In the genomic region with DNA sequence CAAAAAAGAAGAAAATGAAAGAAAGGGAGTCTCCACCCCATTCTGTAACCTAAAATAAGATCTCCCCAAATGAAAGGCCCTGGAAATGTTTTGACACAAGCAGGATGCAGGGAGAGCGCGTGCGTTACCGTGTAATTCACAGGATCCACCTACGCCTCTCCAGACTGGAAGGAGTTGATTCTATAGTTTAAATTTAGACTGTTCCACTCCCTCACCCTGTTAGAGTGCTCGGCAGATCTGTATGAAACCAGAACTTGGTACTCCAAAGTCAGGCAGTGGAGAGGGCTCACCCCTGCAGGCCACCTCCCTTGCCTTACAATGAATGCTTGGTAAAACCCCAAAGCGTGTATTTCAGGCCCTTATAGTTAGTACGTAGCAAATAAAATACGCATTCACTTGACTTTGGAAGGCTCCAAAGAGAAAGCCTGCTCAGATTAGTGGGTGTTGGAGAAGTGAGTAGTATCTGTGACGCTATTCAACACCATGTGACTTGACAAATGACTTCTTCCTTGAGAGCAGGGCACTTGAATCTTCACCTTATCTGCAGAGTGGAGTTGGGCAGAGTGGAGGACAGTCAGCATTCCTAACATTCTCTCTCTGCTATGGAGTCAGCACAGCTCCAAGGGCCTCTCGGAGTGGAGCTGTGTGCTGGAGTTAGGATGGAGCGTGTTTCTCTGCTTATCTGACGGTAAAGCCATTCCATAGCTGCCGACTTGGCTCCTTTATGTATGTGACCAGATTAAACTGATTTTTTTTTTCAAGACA, we compare ENCODE assay signal across 8 mouse cellular contexts. TPM values are rescaled to one million over a fixed set of nuclear protein-coding genes. Genes with fewer than 3 reads are reported as not detected.
DNase-seq lines count a peak whose midpoint lies in the region; ATAC-seq and TF ChIP-seq lines count a peak whose summit lies in the region.

No protein-coding gene starts in this region.

- H3K4me1 ChIP-seq in hindbrain, embryonic 15.5 days (replicated peaks): peaks cover 63% of the 10 kb centered on the region
- H3K4me1 ChIP-seq in hindbrain, embryonic 10.5 days (replicated peaks): peaks cover 76% of the 10 kb centered on the region
- H3K4me1 ChIP-seq in forebrain, embryonic 14.5 days (ENCODE audit: control insufficient read depth, insufficient read depth, low read length): peaks cover 49% of the 10 kb centered on the region
- H3K4me1 ChIP-seq in liver, postnatal 0 days (ENCODE audit: insufficient read depth): peaks cover 45% of the 10 kb centered on the region

- H3K4me2 ChIP-seq in hindbrain, embryonic 15.5 days: peak overlapping the region; percentile 6; the same call in 1 of the 2 replicates
- peak overlapping the region; percentile 23; the same call in 1 of the 2 replicates for H3K4me2 ChIP-seq in forebrain, embryonic 14.5 days (ENCODE audit: low read length)
- peak overlapping the region; percentile 27; the same call in 1 of the 2 replicates for H3K4me2 ChIP-seq in liver, postnatal 0 days (ENCODE audit: low read depth, low read length)

- 69% methylated on average over 14 of the region's 14 CpGs for WGBS in hindbrain, embryonic 15.5 days
- WGBS in hindbrain, embryonic 10.5 days: 81% methylated on average over 14 of the region's 14 CpGs
- 72% methylated on average over 14 of the region's 14 CpGs for WGBS in forebrain, embryonic 14.5 days
- WGBS in liver, postnatal 0 days (ENCODE audit: insufficient replicate concordance): 72% methylated on average over 14 of the region's 14 CpGs

- no peak for TF ChIP-seq EP300 in liver, postnatal 0 days (IDR thresholded peaks at IDR 0.05; ENCODE audit: low read depth)

- H3K9ac ChIP-seq in hindbrain, embryonic 15.5 days: no peak overlapping the region
- H3K9ac ChIP-seq in forebrain, embryonic 14.5 days (ENCODE audit: low read length): no peak overlapping the region
- no peak overlapping the region for H3K9ac ChIP-seq in liver, postnatal 0 days (replicated peaks)

- H3K27me3 ChIP-seq in hindbrain, embryonic 15.5 days: no peaks in the 10 kb centered on the region
- no peaks in the 10 kb centered on the region for H3K27me3 ChIP-seq in hindbrain, embryonic 10.5 days (ENCODE audit: insufficient read depth, poor library complexity, severe bottlenecking)
- no peaks in the 10 kb centered on the region for H3K27me3 ChIP-seq in forebrain, embryonic 14.5 days (replicated peaks; ENCODE audit: control insufficient read depth, insufficient read depth, low read length)
- H3K27me3 ChIP-seq in liver, postnatal 0 days (ENCODE audit: insufficient read depth, low read length): no peaks in the 10 kb centered on the region

- TF ChIP-seq CTCF in liver, postnatal 0 days (IDR thresholded peaks at IDR 0.05; ENCODE audit: low read depth): no peak

- H3K36me3 ChIP-seq in hindbrain, embryonic 15.5 days: peaks cover 26% of the 10 kb centered on the region
- H3K36me3 ChIP-seq in hindbrain, embryonic 10.5 days: peaks cover 53% of the 10 kb centered on the region
- H3K36me3 ChIP-seq in forebrain, embryonic 14.5 days (ENCODE audit: control insufficient read depth, insufficient read depth, low read length): peaks cover 33% of the 10 kb centered on the region
- peaks cover 40% of the 10 kb centered on the region for H3K36me3 ChIP-seq in liver, postnatal 0 days (replicated peaks; ENCODE audit: insufficient read depth, low read length)

- no peak overlapping the region for H3K4me3 ChIP-seq in hindbrain, embryonic 15.5 days
- no peak overlapping the region for H3K4me3 ChIP-seq in hindbrain, embryonic 10.5 days
- H3K4me3 ChIP-seq in forebrain, embryonic 14.5 days (ENCODE audit: low read depth, low read length): no peak overlapping the region
- H3K4me3 ChIP-seq in liver, postnatal 0 days (ENCODE audit: low read depth, low read length): no peak overlapping the region

- no peak for ATAC-seq in hindbrain, embryonic 15.5 days (ENCODE audit: low FRiP score, low read depth)
- no peak for ATAC-seq in forebrain, embryonic 14.5 days
- ATAC-seq in liver, postnatal 0 days: no peak

- 0 out of 2 replicates have a peak overlapping the region, but pooled peaks have one; percentile 2 for H3K27ac ChIP-seq in hindbrain, embryonic 15.5 days (replicated peaks)
- H3K27ac ChIP-seq in hindbrain, embryonic 10.5 days: no peak overlapping the region
- peak overlapping the region; percentile 68; the same call in 1 of the 2 replicates for H3K27ac ChIP-seq in forebrain, embryonic 14.5 days (ENCODE audit: low read depth, low read length)
- H3K27ac ChIP-seq in liver, postnatal 0 days (ENCODE audit: low read depth): no peak overlapping the region

- no peaks in the 10 kb centered on the region for H3K9me3 ChIP-seq in hindbrain, embryonic 15.5 days
- no peaks in the 10 kb centered on the region for H3K9me3 ChIP-seq in hindbrain, embryonic 10.5 days
- no peaks in the 10 kb centered on the region for H3K9me3 ChIP-seq in forebrain, embryonic 14.5 days (replicated peaks; ENCODE audit: control insufficient read depth, low read length)
- H3K9me3 ChIP-seq in liver, postnatal 0 days (ENCODE audit: low read length): no peaks in the 10 kb centered on the region

- DNase-seq in hindbrain, embryonic 10.5 days (ENCODE audit: low spot score): no peak
- peak; percentile 62 for DNase-seq in ZHBTc4 (ENCODE audit: low read depth, low spot score)
- DNase-seq in forebrain, embryonic 14.5 days (ENCODE audit: low spot score): no peak
- DNase-seq in liver, postnatal 0 days: no peak
- DNase-seq in c-Kit-positive CD71-positive TER-119-positive erythroid progenitor cells, embryonic 14.5 days (ENCODE audit: low spot score): no peak
- DNase-seq in spleen, adult 18-20 months: no peak
- DNase-seq in urinary bladder, postnatal 4 days (ENCODE audit: low spot score in 2 of 2): no peak

RNA-seq across cellular contexts. Expression of a gene that starts 8.4 kb away (rescaled TPM):
- polyA plus RNA-seq in hindbrain, embryonic 15.5 days (2015; fragmentation: Nextera tagmentation; extraction: Ambion mirVana): 69.3 and 72.6 TPM in 2 replicates
- 50.2 and 63.3 TPM in 2 replicates for polyA plus RNA-seq in hindbrain, embryonic 10.5 days (2016; fragmentation: Nextera tagmentation; extraction: Ambion mirVana)
- polyA plus RNA-seq in forebrain, embryonic 14.5 days (2014; fragmentation: Nextera tagmentation; extraction: Ambion mirVana): 50.8 and 64.9 TPM in 2 replicates
- 39.3 and 40.8 TPM in 2 replicates for polyA plus RNA-seq in liver, postnatal 0 days (2015; fragmentation: Nextera tagmentation; extraction: Ambion mirVana)

Comparison
In these comparisons a context has a peak if more than half of its experiments do, and no peak if none do; other contexts are left out.
1. H3K27ac ChIP-seq: peak in hindbrain, embryonic 15.5 days (single experiment) and forebrain, embryonic 14.5 days (single experiment); none in hindbrain, embryonic 10.5 days (single experiment) and liver, postnatal 0 days (single experiment).
2. Peak in every context shown above with its lines, with median percentiles within 50 percentile points of each other: H3K4me2 ChIP-seq.